Mouse (Mus musculus): ENCODE data around the gene Limk2.
A peak's percentile ranks its signal among the peaks of the same experiment; 100 is the strongest.

The Limk2 gene

DNA sequence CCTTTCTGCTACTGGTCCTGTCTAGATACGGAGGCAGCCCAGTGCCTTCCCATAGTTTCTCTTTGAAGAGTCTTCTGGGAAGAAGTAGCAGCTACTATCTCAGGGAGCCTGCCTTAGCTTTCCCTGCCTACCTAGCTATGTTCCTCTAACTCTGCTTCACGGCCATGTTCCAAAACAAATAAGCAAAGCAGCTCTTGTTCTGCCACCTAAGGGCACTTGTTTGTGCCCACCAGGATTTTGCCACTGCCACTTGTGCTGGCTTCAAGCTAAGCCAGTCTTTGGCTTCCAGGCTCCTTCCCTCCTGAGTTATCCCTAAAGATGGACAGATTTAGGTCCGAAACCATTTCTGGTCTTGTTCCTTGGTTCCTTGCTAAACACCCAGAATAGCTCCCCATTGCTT lies 3.1 kb upstream of the Limk2 start:
- no peak for DNase-seq (ENCODE audit: low read depth)

DNA sequence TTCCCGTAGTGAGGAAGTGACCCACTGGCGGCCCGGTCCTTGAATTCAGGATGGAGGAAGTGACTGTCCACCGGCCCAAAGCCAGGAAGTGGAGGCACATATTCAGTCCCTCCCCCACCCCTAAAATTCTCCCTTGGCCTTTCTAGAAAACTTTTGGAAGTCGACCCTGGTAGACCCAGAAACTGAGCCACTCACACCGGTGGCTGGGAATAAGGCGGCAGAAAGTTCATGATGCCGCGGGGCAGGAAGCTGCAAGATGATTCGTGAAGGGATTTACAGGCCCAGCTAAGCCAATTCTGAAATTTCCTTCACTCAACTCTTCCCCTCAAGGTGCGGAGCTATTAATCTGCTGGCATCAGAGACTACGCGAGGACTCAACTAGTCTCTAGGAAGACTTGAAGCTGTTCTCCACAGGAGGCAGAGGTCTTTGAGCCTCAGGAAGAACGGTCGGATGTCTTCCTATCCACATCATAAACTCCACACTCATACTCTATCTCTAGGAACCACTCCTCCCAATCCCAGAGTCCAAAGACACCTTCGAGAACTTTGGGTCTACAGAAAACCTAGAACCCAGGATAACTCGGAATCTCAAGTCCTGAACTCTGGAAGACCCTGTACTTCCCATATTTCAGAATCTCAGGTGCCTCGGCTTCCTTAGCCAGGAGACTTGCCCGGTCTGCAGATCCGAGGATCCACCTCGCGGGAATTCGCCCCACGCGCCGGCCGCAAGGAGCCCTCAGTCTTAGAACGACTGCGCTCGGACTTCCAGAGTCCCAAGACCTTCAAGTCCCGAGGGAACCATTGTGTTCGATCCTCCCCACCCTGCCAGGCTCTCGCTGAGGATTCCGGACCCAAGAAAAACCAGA lies 625 bp downstream of the Limk2 start:
- peak; percentile 34 for DNase-seq (ENCODE audit: low read depth)

DNA sequence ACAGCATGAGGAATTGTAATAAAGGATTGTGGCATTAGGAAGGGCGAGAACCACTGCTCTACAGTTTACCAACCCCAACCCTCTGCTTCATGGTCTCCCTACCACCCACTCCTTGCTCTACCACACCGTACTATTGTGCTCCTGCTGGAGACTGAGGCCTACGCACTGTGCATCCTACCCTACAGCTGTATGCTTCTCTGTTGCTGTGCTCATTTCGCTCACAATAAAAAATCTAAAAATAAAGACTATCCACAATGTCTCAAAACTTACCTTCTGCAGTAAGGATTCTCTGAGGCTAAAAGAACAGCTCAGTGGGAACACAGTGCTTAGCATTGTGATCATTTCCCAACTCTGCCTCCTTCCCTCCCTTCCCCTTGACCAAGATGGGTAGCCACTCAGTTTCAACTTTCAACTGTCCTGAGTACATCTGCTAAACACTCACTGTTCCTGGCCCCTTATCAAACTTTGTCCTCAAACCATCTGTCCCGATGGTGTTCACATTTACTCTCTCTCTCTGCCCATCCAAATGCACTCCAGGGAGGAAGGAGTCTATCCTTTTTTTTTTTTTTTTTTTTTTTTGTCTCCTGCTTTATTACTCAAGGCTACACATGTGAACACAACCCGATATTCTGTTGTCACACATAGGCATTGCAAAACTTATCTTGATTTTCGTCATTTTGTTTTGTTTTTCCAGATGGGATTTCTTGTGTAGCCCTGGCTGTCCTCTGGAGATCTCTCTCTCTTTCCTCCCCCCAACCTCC lies 4.5 kb downstream of the Limk2 start:
- DNase-seq (ENCODE audit: low read depth): peak; percentile 17

DNA sequence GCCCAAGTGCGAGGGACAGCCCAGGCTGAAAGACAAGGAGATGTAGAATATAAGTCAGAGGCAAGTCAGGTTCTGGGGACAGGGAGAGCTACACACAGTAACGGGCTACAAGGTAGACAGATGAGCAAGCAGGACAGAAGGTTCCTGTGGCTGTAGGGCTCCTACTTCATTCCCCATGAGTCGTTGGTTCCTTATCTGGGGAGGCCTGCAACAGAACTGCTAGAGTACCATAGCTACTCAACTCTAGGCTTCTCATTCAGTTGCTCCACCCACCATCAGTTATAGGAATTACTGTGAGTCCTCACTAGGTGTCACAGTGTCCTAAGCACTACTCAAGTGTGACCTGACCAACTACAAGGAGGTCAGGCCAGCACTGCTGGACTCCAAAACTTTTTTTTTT lies 6.0 kb downstream of the Limk2 start:
- DNase-seq (ENCODE audit: low read depth): no peak

DNA sequence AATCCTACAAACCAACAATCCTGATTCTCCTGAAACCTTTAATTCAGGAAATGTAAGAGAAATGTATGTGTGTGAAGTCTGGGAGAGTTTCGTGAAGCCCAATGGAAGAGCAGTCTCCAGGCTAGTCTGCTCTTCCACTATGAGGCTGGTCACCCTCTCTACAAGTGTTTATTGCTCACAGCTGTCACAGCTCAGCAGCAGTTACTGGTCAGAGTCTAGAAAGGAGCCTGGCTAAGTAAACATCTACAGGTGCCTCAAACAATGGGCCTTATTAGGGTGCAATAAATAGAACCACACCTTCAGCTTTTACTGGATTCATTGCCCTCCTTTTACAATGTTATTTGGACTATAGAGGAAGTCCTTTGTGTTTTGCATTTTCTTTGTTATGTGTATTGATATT lies 10.7 kb downstream of the Limk2 start:
- no peak for DNase-seq (ENCODE audit: low read depth)

DNA sequence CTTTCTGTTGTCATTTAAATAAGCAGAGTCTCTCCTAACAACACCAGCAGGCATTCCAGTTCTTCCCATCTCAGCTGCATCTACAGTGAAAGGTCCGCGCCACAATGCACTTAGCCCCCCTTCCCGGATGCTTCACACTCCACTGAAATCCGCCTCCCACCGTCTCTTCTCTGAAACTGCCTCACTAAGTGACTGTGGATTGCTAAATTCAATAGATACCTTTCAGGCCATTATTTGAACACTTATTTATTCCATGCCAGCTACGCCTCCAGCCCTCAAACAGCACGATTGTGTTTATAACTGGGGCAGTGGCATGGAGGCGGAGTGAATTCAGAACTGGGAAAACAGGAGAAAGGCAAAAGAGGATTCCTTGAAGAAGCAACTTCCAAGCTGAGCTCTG lies 12.4 kb downstream of the Limk2 start:
- no peak for DNase-seq (ENCODE audit: low read depth)

DNA sequence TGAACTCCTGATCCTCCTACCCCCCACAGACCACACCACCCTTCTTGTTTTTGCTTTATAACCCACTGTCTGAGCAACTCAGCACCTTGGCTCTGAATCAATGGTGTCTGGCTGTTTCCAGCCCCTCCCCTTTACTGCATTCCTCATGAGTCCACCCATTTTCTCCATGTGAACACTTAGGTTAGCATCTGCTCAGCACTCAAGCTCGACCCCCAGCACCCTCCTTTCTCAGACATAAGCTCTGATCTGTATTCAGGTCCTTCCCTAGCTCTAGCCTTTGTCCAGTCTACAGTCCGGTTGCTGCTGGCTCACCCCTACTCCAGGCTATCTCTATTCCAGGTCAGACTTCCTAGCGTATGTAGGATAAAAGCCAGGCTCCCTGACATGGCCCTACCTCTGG lies 12.9 kb downstream of the Limk2 start:
- DNase-seq (ENCODE audit: low read depth): peak; percentile 28

DNA sequence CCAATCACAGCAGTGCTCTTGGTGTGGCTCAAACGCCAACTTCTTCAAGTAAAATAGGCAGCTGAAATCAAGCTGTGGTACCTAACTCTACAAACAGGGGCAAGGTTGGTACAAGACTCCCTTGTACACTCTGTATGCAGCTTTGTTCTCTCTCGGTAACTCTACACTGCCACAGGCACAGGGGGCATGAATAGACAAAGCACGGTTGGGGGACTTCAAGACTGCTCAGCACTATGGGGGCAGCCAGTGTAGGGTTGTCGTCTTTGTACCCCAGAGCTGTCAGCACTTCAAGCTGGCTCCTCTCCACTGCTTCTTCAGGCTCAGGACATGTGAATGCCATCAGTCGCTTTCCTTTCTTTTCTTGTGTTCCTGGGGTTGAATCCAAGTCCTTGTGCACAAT lies 14.5 kb downstream of the Limk2 start:
- no peak for DNase-seq (ENCODE audit: low read depth)

DNA sequence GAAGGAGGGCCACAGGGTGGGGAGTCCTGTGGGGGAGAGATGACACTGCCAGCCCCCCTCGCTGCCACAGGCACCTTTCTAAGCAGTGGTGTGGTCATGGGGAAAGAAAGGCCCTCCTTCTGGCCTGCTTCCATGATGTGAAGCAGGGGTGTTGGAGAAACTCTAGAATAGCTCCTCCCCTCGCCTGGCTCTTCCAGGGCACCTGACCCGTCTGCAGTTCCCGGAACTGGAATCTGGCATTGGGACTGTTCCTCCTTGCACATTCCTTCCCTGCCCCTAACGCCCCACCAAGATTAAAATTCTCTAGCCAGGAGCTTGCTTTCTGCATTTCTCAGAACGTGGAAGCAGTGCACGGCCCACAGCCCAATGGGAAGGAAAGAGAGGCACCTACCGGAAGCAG lies 16.5 kb downstream of the Limk2 start:
- DNase-seq (ENCODE audit: low read depth): peak; percentile 14

DNA sequence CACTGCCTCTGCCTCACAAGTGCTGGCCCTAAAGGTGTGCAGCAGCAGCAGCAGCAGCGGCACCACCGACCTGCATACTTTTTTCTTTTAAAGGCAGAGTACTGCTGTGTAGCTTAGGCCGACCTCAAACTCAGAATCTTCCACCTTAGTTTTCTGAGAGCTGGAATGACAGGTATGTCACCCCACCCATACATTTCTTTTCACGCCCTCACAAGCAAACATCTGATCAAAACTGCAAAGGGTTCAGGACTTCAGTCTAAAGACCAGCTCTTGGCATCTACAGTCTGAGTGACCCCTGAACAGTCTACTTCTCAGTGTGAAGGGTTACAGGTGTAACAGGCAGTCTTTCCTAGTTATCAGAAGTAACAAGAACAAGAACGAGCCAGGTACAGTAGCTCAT lies 18.2 kb downstream of the Limk2 start:
- no peak for DNase-seq (ENCODE audit: low read depth)

DNA sequence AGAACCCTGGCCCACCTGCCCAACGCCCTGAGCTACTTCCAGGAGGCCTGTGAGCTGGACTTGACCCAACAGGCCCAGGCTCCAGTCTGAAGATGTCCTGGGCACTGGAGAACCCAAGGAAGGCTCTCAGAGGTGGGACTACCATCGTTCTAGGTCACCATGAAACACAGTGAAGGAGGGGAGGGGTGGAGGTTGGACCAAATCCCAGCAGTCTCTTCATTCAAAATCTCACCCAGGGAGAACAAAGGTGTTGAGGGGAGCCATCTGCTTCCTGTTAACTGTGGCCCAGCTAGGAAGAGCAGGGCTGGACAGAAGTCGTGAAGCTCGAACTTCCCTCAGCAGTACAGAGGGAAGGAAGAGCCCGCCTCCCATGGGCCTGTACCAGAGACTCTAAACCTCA lies 19.0 kb downstream of the Limk2 start:
- DNase-seq (ENCODE audit: low read depth): no peak

DNA sequence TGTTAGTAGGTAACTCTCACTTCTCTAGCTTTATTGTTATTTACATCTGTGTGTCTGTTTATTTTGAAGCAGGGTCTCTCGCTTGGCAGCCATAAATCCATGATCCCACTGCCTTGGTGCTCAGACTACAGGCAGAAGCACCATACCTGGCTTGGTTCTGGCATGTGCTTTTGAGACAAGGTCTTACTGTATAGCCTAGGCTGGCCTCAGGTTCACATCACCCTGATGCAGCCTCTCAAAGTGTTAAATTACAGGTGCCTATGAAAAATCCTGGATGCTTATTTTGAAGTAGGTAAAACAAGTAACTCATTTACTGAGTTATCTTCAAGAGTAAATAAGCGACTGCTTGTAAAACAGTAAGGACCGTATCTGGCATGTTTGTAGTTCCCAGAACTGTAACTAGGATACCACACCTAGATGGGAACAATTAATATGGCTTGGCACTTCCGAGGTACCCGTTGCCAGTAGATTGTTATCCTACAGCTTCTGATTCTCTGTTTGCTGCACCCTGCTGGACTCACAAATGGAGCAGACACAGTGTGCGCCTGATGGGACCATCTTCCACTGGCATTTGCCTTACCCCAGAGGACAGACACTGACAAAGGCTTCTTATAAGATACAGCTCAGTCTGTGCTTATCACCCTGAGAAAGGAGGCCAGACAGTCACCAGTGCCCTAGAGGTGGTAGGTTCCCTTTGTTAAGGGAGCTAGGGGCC lies 21.4 kb downstream of the Limk2 start:
- DNase-seq (ENCODE audit: low read depth): no peak

DNA sequence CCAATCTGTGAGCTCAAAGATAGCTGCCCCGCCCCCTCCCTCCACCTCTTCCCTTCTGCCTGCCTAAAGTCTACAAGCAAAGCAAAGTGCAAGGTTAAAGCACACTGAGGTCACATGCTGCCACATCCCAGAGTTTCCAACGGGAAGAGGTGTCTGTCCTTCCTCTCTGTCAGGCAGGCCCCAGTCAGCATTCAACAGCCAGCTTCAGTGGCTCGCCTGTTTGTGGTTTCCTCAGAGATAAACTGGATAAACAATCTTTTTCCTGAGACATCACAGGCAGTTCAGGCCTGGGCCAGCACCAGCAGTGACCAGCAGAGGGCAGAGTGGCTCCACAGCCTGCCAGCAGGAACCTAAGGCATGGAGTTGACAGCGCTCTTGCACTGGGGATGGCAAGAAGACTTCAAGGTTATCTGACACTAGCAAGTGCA lies 22.0 kb downstream of the Limk2 start:
- peak; percentile 89 for DNase-seq (ENCODE audit: low read depth)

DNA sequence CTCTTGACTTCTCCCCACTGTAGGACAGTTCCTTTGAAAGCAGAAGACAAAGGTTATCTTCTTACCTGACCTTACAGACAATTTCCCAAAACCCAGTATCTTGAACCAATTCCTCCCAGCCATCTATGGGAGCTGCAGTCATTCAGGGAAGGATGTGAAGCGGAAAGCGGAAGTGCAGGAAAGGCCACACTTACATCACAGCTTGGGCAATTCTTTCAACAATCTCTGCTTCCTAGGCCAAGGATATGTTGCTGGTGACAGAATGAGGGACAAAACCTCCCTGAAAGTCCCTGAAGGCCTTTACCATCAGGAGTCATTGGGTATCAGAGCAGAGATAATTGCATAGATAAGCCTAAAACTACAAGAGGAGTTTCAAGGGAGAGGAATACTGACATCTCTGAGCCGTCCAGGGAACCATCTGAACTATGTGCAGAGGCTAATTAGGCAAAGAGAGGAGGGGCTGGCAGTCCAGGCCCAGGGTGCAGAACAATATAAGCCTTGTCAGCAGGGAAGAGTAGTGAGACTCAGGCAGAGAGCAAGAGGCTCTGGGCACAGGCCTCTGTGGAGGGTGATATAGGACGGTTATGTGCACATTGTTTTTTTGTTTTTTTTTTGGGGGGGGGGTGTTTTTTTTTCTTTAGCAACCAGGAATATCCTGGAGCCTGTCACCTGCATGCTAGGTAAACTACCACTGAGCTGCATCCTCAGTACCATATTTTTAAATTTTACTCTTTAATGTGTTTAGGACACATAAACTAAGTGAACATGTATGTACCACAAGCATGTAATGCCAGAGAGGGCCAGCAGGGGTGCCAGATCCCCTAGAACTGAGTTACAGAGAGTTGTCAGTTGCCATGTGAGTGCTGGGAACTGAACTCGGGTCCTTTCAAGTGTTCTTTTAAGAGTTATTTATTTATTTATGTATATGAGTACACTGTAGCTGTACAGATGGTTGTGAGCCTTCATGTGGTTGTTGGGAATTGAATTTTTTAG lies 26.1 kb downstream of the Limk2 start:
- peak; percentile 31 for DNase-seq (ENCODE audit: low read depth)

DNA sequence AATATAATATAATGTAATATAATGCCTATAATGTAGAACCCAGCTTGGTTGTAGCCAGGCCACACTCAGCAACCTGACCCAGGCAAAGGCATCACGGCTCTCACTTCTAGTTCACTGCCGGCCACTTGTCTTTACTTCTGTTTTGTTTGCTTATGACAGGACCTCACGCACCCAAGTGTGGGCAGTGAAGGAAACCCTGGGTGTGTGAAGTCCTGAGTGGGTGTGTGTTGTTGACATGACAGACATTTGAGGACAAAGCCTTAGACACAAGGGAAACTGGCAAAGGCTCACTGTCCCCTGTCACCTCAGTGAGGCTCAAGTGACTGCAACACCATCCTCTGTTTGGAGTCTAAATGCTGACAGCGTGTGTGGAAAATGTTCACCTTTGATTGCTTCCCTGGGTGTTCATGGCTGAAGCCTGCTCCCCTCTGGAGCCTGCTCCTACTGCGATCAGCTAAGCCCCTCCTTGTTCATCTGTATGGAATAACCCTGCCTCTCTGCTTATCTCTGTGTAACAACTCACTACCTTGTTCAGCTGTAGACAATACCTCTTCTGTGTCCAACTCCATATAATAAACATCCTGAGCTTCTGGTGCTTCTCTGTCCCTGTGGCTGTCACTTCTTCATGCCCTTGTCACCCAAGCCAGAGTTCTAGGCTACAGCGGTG lies 27.7 kb downstream of the Limk2 start:
- no peak for DNase-seq (ENCODE audit: low read depth)

DNA sequence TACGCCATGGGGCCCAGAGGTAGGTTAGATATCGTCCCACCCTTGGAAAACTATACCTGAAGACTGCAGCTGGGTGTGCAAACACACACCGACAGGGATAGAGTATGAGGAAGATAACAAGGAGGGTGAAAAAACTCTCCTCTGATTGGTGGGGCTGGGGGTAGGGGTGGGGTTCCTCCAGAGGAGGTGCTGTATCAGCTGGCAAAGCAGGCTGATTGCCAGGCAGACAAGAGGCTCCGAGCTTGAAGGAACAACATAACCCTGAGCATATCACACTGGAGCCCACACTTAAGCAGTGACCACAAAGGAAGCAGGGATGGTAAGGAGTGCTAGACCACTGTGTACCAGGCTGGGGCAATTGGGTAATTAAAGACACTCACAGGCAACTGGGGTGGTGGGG lies 29.6 kb downstream of the Limk2 start:
- DNase-seq (ENCODE audit: low read depth): no peak

DNA sequence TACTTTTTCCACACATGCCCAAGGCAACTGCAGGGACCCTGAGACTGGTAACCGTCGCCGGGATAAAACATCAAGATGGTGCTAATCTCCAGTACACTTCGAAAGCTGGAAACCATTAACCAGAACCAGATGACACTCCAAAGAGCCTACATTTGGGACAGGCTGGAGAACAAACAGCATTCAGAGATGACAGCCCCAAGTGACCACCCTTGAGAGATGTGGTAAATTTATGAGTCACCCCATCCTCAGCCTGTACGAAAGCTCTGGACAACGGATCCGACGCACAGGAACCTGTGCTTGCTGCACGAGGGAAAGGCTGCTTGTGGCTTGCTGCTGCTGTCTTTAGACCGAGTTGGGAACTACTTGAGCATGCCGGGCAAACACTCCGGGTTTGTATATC lies 34.2 kb downstream of the Limk2 start:
- peak; percentile 65 for DNase-seq (ENCODE audit: low read depth)

DNA sequence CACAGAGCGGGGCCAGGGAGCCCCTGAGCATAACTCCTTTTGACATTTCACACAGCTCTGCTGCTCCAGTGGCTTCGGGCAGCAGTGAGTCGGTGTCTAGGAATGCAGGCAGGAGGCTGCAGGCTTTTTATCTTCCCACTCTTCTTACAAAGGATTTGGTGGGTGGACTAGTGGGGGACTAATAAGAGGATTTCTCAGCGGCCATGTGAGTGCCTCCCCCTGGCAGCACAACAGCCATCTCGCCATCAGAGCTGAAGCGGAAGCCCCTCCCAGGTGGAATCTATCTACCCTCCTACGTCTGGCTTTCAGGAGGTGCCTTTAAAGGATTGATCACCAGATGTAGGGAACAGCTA lies 34.7 kb downstream of the Limk2 start:
- DNase-seq (ENCODE audit: low read depth): peak; percentile 79

DNA sequence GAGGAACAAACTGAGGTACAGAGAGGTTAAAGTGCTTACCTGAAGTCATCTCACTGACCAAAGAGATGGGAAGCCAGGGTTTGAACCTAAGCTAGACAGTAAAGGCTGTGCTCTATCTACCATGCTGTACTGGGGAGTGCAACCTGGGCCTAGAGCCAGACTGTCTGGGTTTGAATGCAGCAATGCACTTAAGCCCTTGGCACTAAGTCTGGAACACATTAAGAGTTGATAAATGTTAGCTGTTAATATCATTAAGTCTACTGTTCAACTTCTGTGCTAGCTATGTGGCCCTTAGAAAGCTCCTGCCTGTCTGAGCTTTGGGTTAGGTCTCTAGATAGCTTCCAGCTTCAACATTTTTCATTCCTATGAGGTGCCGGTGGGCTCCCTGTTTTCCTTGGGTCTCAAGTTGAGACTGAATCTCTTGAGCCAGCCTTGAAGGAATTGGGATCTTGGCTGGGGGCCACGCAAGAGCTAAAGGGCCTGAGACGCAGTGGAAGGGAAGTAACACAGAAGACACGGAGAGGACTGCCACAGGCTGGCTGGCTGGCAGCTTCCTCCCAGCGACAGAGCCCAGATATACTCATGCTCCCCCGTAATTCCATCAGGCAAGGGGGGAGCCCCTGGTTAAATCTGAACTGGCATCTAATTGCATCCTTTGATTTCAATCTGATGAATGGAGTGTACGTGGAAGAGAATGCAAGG lies 35.2 kb downstream of the Limk2 start:
- peak; percentile 69 for DNase-seq (ENCODE audit: low read depth)

DNA sequence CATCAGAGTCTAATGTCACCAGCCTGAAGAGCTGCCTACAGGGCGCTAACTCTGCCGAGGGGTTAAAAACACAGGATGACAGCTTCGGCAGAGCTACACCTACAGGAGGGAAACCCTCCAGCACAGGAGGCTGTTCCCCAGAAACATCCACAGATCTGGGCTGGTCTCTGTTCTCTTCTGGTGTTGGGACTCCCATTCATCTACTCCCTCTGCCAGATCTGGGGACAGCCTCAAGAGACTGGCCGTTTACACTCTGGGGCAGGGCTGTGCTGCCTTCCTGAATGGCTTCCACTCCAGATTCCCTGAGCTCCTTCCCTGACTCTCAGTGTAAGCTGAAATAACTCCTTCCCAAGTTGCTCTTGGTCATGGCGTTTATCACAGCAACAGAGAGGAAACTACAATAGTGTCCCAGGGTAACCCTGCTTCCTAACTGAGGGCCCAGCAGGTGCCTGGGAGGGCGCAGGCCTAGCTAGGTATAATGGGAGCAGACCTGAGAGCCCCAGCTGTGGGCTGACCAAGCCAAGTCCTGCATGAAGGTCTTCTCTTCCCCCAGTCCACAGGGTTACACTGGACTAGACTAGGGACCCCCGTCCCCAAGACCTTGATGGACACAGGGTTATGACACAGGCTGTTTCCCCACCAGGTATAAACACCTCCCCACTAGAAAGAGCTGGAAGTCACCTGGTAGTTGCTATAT lies 37.2 kb downstream of the Limk2 start:
- DNase-seq (ENCODE audit: low read depth): no peak
